Mouse (Mus musculus) MEL (cell line): Measurements from ENCODE around the gene Mfsd13b. TPM values are rescaled to one million over a fixed set of nuclear protein-coding genes. Genes with fewer than 3 reads are reported as not detected.
A peak's percentile ranks its signal among the peaks of the same experiment; 100 is the strongest.
"Not testable (repeated sequence)": the region's sequence is repeated elsewhere in the genome, so short reads cannot be mapped to it uniquely, and the experiment has no call there.

ENCODE experiments used
- DNase-seq: peaks from one replicate; pipeline ENCODE4 v3.0.0; 2011; ENCODE audit warnings: low read depth, low spot score
- H3K27ac ChIP-seq: 2 replicates; pipeline ENCODE4 v1.5.1; 2012; ENCODE audit warnings: low read depth, mild to moderate bottlenecking, control low read depth, low read length, moderate library complexity; ENCODE audit not compliant: control insufficient read depth
- H3K27me3 ChIP-seq, 2 experiments: fragments of 150-350 bp in 1 of 2; sonication (generic) in 1 of 2; 2 replicates each; pipeline ENCODE4 v1.6.1; 2012; ENCODE audit warnings: low read length in 2 of 2, mild to moderate bottlenecking in 2 of 2, improper control_type of control experiment in 1 of 2, moderate library complexity in 1 of 2; ENCODE audit not compliant: insufficient read depth in 2 of 2, control insufficient read depth in 1 of 2
- H3K36me3 ChIP-seq, 2 experiments: 2 replicates each; pipeline ENCODE4 v1.6.1; 2012 to 2014; ENCODE audit warnings: low read length in 2 of 2, improper control_type of control experiment in 1 of 2, inconsistent platforms in 1 of 2, mild to moderate bottlenecking in 1 of 2; ENCODE audit not compliant: insufficient read depth in 2 of 2, control insufficient read depth in 1 of 2
- H3K4me1 ChIP-seq, 2 experiments: fragments of 150-350 bp in 1 of 2; sonication (generic) in 1 of 2; 2 replicates each; pipeline ENCODE4 v1.6.1; 2012; ENCODE audit warnings: low read length in 2 of 2, improper control_type of control experiment in 1 of 2, mild to moderate bottlenecking in 1 of 2; ENCODE audit not compliant: insufficient read depth in 2 of 2, control insufficient read depth in 1 of 2
- H3K4me3 ChIP-seq, 2 experiments: fragments of 150-350 bp in 1 of 2; sonication (generic) in 1 of 2; 2 replicates each; pipeline ENCODE4 v1.5.1; 2012; ENCODE audit warnings: low read depth in 2 of 2, low read length in 2 of 2, mild to moderate bottlenecking in 2 of 2, moderate library complexity in 2 of 2, control low read depth in 1 of 2, improper control_type of control experiment in 1 of 2; ENCODE audit not compliant: control insufficient read depth in 1 of 2, insufficient read depth in 1 of 2
- H3K79me2 ChIP-seq: 2 replicates; pipeline ENCODE4 v1.6.1; 2012; ENCODE audit warnings: mild to moderate bottlenecking, low read length, moderate library complexity; ENCODE audit not compliant: control insufficient read depth, poor library complexity, insufficient read depth
- H3K9ac ChIP-seq: 2 replicates; pipeline ENCODE4 v1.6.1; 2012; ENCODE audit warnings: low read depth, mild to moderate bottlenecking, control low read depth, low read length, moderate library complexity; ENCODE audit not compliant: control insufficient read depth, poor library complexity, severe bottlenecking
- H3K9me3 ChIP-seq: fragments of 150-350 bp; sonication (generic); replicated peaks from 2 replicates; pipeline ENCODE4 v1.6.1; 2012; ENCODE audit warnings: mild to moderate bottlenecking, low read length, improper control_type of control experiment, moderate library complexity; ENCODE audit not compliant: insufficient read depth
- BHLHE40 ChIP-seq: IDR thresholded peaks from 2 replicates; pipeline ENCODE4 v1.6.1; 2012; ENCODE audit warnings: low read depth, mild to moderate bottlenecking, inconsistent platforms, low read length, improper control_type of control experiment, borderline replicate concordance
- CHD1 ChIP-seq: IDR thresholded peaks from 2 replicates; pipeline ENCODE4 v1.6.1; 2012; ENCODE audit warnings: low read depth, mild to moderate bottlenecking, inconsistent platforms, low read length, improper control_type of control experiment
- ELF1 ChIP-seq: IDR thresholded peaks from 2 replicates; pipeline ENCODE4 v1.6.1; 2014; ENCODE audit warnings: low read depth, mild to moderate bottlenecking, inconsistent platforms, low read length, improper control_type of control experiment, moderate library complexity
- EP300 ChIP-seq, 2 experiments: IDR thresholded peaks; 2 replicates each; pipeline ENCODE4 v1.6.1; 2011; ENCODE audit warnings: improper control_type of control experiment in 2 of 2, low read length in 2 of 2, low read depth in 1 of 2, mild to moderate bottlenecking in 1 of 2
- ETS1 ChIP-seq: IDR thresholded peaks from 2 replicates; pipeline ENCODE4 v1.6.1; 2012; ENCODE audit warnings: low read depth, mild to moderate bottlenecking, inconsistent platforms, low read length, improper control_type of control experiment, moderate library complexity
- GATA1 ChIP-seq: IDR thresholded peaks from 2 replicates; pipeline ENCODE4 v1.6.1; 2011; ENCODE audit warnings: low read depth, low read length, improper control_type of control experiment
- JUND ChIP-seq: IDR thresholded peaks from 2 replicates; pipeline ENCODE4 v1.6.1; 2011; ENCODE audit warnings: low read depth, mild to moderate bottlenecking, improper control_type of control experiment, low read length
- MAZ ChIP-seq: IDR thresholded peaks from 2 replicates; pipeline ENCODE4 v1.6.1; 2012; ENCODE audit warnings: low read depth, mild to moderate bottlenecking, inconsistent platforms, low read length, improper control_type of control experiment
- MEF2A ChIP-seq: IDR thresholded peaks from 2 replicates; pipeline ENCODE4 v1.6.1; 2014; ENCODE audit warnings: low read depth, mild to moderate bottlenecking, inconsistent platforms, low read length, improper control_type of control experiment; ENCODE audit not compliant: poor library complexity, insufficient replicate concordance, severe bottlenecking; ENCODE audit errors: extremely low read depth
- RCOR1 ChIP-seq: IDR thresholded peaks from 2 replicates; pipeline ENCODE4 v1.6.1; 2012; ENCODE audit warnings: low read depth, mild to moderate bottlenecking, inconsistent platforms, low read length, improper control_type of control experiment
- polyA plus RNA-seq, 2 experiments: library from polyadenylated mRNA; stranded (reverse) in 1 of 2; unstranded in 1 of 2; fragments of >175 nt in 1 of 2; fragments of >200 nt in 1 of 2; gene quantifications; 2 replicates each; pipeline versions ENCODE4 v1.2.1 to v1.2.4; 2012; ENCODE audit warnings: low replicate concordance in 2 of 2, low read depth in 1 of 2; ENCODE audit not compliant: insufficient read length in 2 of 2, insufficient read depth in 1 of 2, missing spikeins in 1 of 2
- total RNA-seq: library from RNA; depleted of rRNA; stranded (reverse); fragments of 300-350 nt; gene quantifications from 2 replicates; pipeline ENCODE4 v1.2.3, GENCODE M21; 2012

Mfsd13b gene
- total and polyA plus RNA-seq, 3 experiments, result 0.17 TPM; not detected in 2

- Histone ChIP-seq H3K9ac (no peak overlapping the region), H3K4me1 (peaks cover 16 to 20% of the 10 kb centered on the region in 2 experiments), H3K27ac (no peak overlapping the region), H3K36me3 (peaks cover 5 to 21% of the 10 kb centered on the region in 2 experiments), H3K79me2 (peaks cover 7% of the 10 kb centered on the region), H3K9me3 (no peaks in the 10 kb centered on the region), H3K27me3 (no peaks in the 10 kb centered on the region), H3K4me3 (no peak overlapping the region)
- no peak for DNase-seq
- no peak for TF ChIP-seq JUND
- TF ChIP-seq BHLHE40, result no peak
- no peak for TF ChIP-seq ETS1
Measured at GRCm38 (mm10) chr7:120970112-120970511, 12.2 kb upstream of the Mfsd13b start.

GRCm38 (mm10) chr7:120972471-120972870 lies 9.8 kb upstream of the Mfsd13b start:
- H3K27ac ChIP-seq, H3K27me3 ChIP-seq, DNase-seq, H3K4me3 ChIP-seq, H3K9me3 ChIP-seq, H3K9ac ChIP-seq: not testable (repeated sequence)
- H3K4me1 ChIP-seq, result peaks cover 22 to 29% of the 10 kb centered on the region in 2 experiments
- peaks cover 3 to 32% of the 10 kb centered on the region in 2 experiments for H3K36me3 ChIP-seq
- H3K79me2 ChIP-seq, result peaks cover 21% of the 10 kb centered on the region

GRCm38 (mm10) chr7:120974001-120974400 lies 8.3 kb upstream of the Mfsd13b start:
- peaks cover 28% of the 10 kb centered on the region for H3K79me2 ChIP-seq
- H3K9ac ChIP-seq, result no peak overlapping the region
- TF ChIP-seq MEF2A, result no peak
- TF ChIP-seq EP300 (IDR thresholded peaks at IDR 0.05; ENCODE audit: low read depth in 1 of 2, low read length in 2 of 2), result peak in 1 of 2 experiments; percentile 33; a peak in 1 of 4 replicates
- TF ChIP-seq MAZ, result no peak
- 0 out of 2 replicates have a peak, but pooled peaks have one; percentile 14 for TF ChIP-seq GATA1
- 0 out of 2 replicates have a peak, but pooled peaks have one; percentile 17 for TF ChIP-seq ETS1
- TF ChIP-seq CHD1, result no peak
- peak; percentile 21; the same call in 1 of the 2 replicates for TF ChIP-seq RCOR1
- 0 out of 2 replicates have a peak, but pooled peaks have one; percentile 11 for TF ChIP-seq ELF1
- H3K27ac ChIP-seq, result no peak overlapping the region
- peak; percentile 50 for DNase-seq
- peaks cover 0 to 29% of the 10 kb centered on the region in 2 experiments; a peak in 3 of 4 replicates for H3K36me3 ChIP-seq
- peaks cover 20 to 24% of the 10 kb centered on the region in 2 experiments for H3K4me1 ChIP-seq
- no peaks in the 10 kb centered on the region for H3K9me3 ChIP-seq
- H3K27me3 ChIP-seq, result no peaks in the 10 kb centered on the region
- no peak overlapping the region for H3K4me3 ChIP-seq
